Mouse (Mus musculus) hematopoietic stem cell, adult 5-6 weeks (primary cell): ENCODE results near the gene Slc13a4. TPM values are rescaled to one million over a fixed set of nuclear protein-coding genes. Genes with fewer than 3 reads are reported as not detected.
A peak's percentile ranks its signal among the peaks of the same experiment; 100 is the strongest.

ENCODE experiments used
- ATAC-seq, 2 experiments: fragments of 125-278 bp in 1 of 2; replicated peaks in 1 of 2; 2 replicates each; pipeline ENCODE4 v1.8.0; 2016 to 2017; ENCODE audit warnings: inconsistent platforms in 2 of 2, mild to moderate bottlenecking in 2 of 2, moderate number of reproducible peaks in 2 of 2, low read depth in 1 of 2, moderate TSS enrichment in 1 of 2; ENCODE audit not compliant: low FRiP score in 2 of 2, poor library complexity in 2 of 2, severe bottlenecking in 2 of 2, insufficient read depth in 1 of 2, low TSS enrichment in 1 of 2
- total RNA-seq: library from RNA; stranded (forward); fragments of 172-1452, 232-1000 nt; gene quantifications from 2 replicates; pipeline ENCODE4 v1.2.3, GENCODE M21; 2017

Slc13a4 gene
- not detected in 2 replicates for total RNA-seq

- no peak for ATAC-seq
Observed at GRCm38 (mm10) chr6:35308037-35308436, at the start of gene Slc13a4. TSS of gene Slc13a4 (minus strand) at chr6:35308131.

GRCm38 (mm10) chr6:35355320-35355719, 47.4 kb upstream of the Slc13a4 start:
- ATAC-seq = no peak

- no peak for ATAC-seq
Observed at GRCm38 (mm10) chr6:35354622-35354998, 46.7 kb upstream of the Slc13a4 start.

GRCm38 (mm10) chr6:35353846-35354621, 46.1 kb upstream of the Slc13a4 start:
- ATAC-seq = no peak

GRCm38 (mm10) chr6:35353416-35353815, 45.5 kb upstream of the Slc13a4 start:
- no peak for ATAC-seq

- ATAC-seq = peak; percentile 86 to 96
Observed at GRCm38 (mm10) chr6:35352867-35353266, 44.9 kb upstream of the Slc13a4 start.

- ATAC-seq = no peak
Observed at GRCm38 (mm10) chr6:35351826-35352225, 43.9 kb upstream of the Slc13a4 start.

- ATAC-seq = no peak
Observed at GRCm38 (mm10) chr6:35349784-35350183, 41.9 kb upstream of the Slc13a4 start.

GRCm38 (mm10) chr6:35338640-35339039, 30.7 kb upstream of the Slc13a4 start:
- ATAC-seq = no peak

GRCm38 (mm10) chr6:35337836-35338235, 29.9 kb upstream of the Slc13a4 start:
- no peak for ATAC-seq

- no peak for ATAC-seq
Observed at GRCm38 (mm10) chr6:35335452-35335851, 27.5 kb upstream of the Slc13a4 start.

- no peak for ATAC-seq
Observed at GRCm38 (mm10) chr6:35334278-35334677, 26.3 kb upstream of the Slc13a4 start.

- ATAC-seq = no peak
Observed at GRCm38 (mm10) chr6:35333632-35334031, 25.7 kb upstream of the Slc13a4 start.

GRCm38 (mm10) chr6:35330834-35331233, 22.9 kb upstream of the Slc13a4 start:
- no peak for ATAC-seq

GRCm38 (mm10) chr6:35329956-35330355, 22.0 kb upstream of the Slc13a4 start:
- ATAC-seq = no peak

- ATAC-seq = peak; percentile 92 to 96
Observed at GRCm38 (mm10) chr6:35326111-35326515, 18.2 kb upstream of the Slc13a4 start, which contains the start of gene Fam180a. TSS of gene Fam180a (minus strand) at chr6:35326141.

GRCm38 (mm10) chr6:35324306-35324705, 16.4 kb upstream of the Slc13a4 start:
- ATAC-seq = no peak

GRCm38 (mm10) chr6:35323046-35323445, 15.1 kb upstream of the Slc13a4 start:
- ATAC-seq = no peak

- ATAC-seq = no peak
Observed at GRCm38 (mm10) chr6:35321105-35321504, 13.2 kb upstream of the Slc13a4 start.
